Mouse (Mus musculus) neural tube, embryonic 15.5 days (tissue): Measurements from ENCODE around the gene Gm6217. TPM values are rescaled to one million over a fixed set of nuclear protein-coding genes. Genes with fewer than 3 reads are reported as not detected.
"Not testable (repeated sequence)": the region's sequence is repeated elsewhere in the genome, so short reads cannot be mapped to it uniquely, and the experiment has no call there.

ENCODE experiments used
- ATAC-seq: fragments of 200-750 bp; cut with Nextera tagmentation; 2 replicates; pipeline ENCODE4 v1.8.0; 2017; ENCODE audit warnings: mild to moderate bottlenecking, moderate TSS enrichment, moderate library complexity; ENCODE audit not compliant: low FRiP score
- H3K27ac ChIP-seq: fragments of 300-500 bp; sonication (generic); replicated peaks from 2 replicates; pipeline ENCODE4 v1.5.1; 2015; ENCODE audit warnings: mild to moderate bottlenecking, inconsistent platforms
- H3K27me3 ChIP-seq: fragments of 300-500 bp; sonication (generic); replicated peaks from 2 replicates; pipeline ENCODE4 v1.6.1; 2015; ENCODE audit warnings: inconsistent platforms
- H3K36me3 ChIP-seq: fragments of 300-500 bp; sonication (generic); 2 replicates; pipeline ENCODE4 v1.6.1; 2015; ENCODE audit warnings: inconsistent platforms
- H3K4me1 ChIP-seq: fragments of 300-500 bp; sonication (generic); 2 replicates; pipeline ENCODE4 v1.6.1; 2015; ENCODE audit warnings: inconsistent platforms
- H3K4me2 ChIP-seq: fragments of 300-500 bp; sonication (generic); 2 replicates; pipeline ENCODE4 v1.6.1; 2015; ENCODE audit warnings: inconsistent platforms, mild to moderate bottlenecking, moderate library complexity
- H3K4me3 ChIP-seq: fragments of 300-500 bp; sonication (generic); replicated peaks from 2 replicates; pipeline ENCODE4 v1.5.1; 2015; ENCODE audit warnings: mild to moderate bottlenecking, inconsistent platforms
- H3K9ac ChIP-seq: fragments of 300-500 bp; sonication (generic); replicated peaks from 2 replicates; pipeline ENCODE4 v1.6.1; 2015; ENCODE audit warnings: mild to moderate bottlenecking, inconsistent platforms
- H3K9me3 ChIP-seq: fragments of 300-500 bp; sonication (generic); replicated peaks from 2 replicates; pipeline ENCODE4 v1.6.1; 2016; ENCODE audit warnings: inconsistent platforms
- WGBS: fragments of 180-500 bp; shearing (Covaris S2); methylation state at CpG from one replicate; pipeline ENCODE4 v1.1.7; 2015; ENCODE audit warnings: mixed read lengths; 5-methylcytosine and 5-hydroxymethylcytosine counted together
- polyA plus RNA-seq: library from polyadenylated mRNA; unstranded; fragments of >200 nt; fragmentation: Nextera tagmentation; extraction: Ambion mirVana; gene quantifications from 2 replicates; pipeline ENCODE4 v1.2.1, GENCODE M21; 2015

Gm6217 gene
- polyA plus RNA-seq, 1 experiment from 2014 or later = not detected

- 95% methylated on average over 2 of the region's 2 CpGs for WGBS
- H3K27me3 ChIP-seq, H3K27ac ChIP-seq, H3K9ac ChIP-seq, H3K36me3 ChIP-seq, H3K4me3 ChIP-seq, ATAC-seq, H3K4me1 ChIP-seq, H3K9me3 ChIP-seq, H3K4me2 ChIP-seq: not testable (repeated sequence)
Measured at GRCm38 (mm10) chr1:82942505-82942904, 11.3 kb upstream of the Gm6217 start.

DNA sequence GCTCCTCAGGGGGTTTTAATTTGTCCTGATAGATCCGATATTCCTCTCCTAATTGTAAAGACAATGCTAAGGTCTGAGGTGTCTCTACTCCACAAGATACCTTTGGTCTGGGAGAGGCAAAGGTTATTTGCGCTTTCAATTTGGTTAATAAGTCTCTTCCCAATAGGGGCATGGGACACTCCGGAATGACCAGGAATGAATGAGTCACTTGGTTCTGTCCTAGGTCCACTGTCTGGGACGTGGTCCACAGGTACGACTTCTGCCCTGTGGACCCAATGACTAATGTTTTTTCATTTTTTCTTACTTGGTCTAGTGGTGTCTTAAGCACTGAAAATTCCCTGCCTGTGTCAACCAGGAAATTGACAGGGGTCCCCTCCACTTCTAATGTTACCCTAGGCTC lies 7.5 kb upstream of the Gm6217 start:
- Histone ChIP-seq H3K4me2 (no peak overlapping the region), H3K27ac (no peak overlapping the region), H3K36me3 (no peaks in the 10 kb centered on the region), H3K27me3 (no peaks in the 10 kb centered on the region), H3K4me3 (no peak overlapping the region), H3K9me3 (peaks cover 4% of the 10 kb centered on the region; the same call in 1 of the 2 replicates), H3K4me1 (no peaks in the 10 kb centered on the region), H3K9ac (no peak overlapping the region)
- 93% methylated on average over 5 of the region's 5 CpGs for whole genome bisulfite sequencing
- no peak for ATAC-seq

GRCm38 (mm10) chr1:82930558-82930957 lies 641 bp downstream of the Gm6217 start:
- H3K4me2 ChIP-seq, ATAC-seq, H3K27me3 ChIP-seq, H3K4me1 ChIP-seq, H3K27ac ChIP-seq, H3K9me3 ChIP-seq, H3K9ac ChIP-seq, H3K4me3 ChIP-seq, H3K36me3 ChIP-seq: not testable (repeated sequence)
- 98% methylated on average over 3 of the region's 3 CpGs for WGBS

- Histone ChIP-seq H3K4me1 (no peaks in the 10 kb centered on the region), H3K9ac (no peak within 1 kb of the TSS), H3K4me3 (no peak within 1 kb of the TSS), H3K4me2 (no peak within 1 kb of the TSS), H3K9me3 (no peaks in the 10 kb centered on the region), H3K27me3 (no peaks in the 10 kb centered on the region), H3K27ac (no peak within 1 kb of the TSS), H3K36me3 (no peaks in the 10 kb centered on the region)
- no peak for ATAC-seq
- WGBS = 93% methylated on average over 6 of the region's 6 CpGs
Measured at GRCm38 (mm10) chr1:82924650-82925049, 6.5 kb downstream of the Gm6217 start, which contains the start of gene A030014E15Rik. TSS of gene A030014E15Rik (plus strand) at chr1:82924917.

- H3K27me3 ChIP-seq, H3K9me3 ChIP-seq, H3K27ac ChIP-seq, H3K9ac ChIP-seq, H3K4me3 ChIP-seq, H3K4me2 ChIP-seq, H3K36me3 ChIP-seq, H3K4me1 ChIP-seq, ATAC-seq: not testable (repeated sequence)
- 98% methylated on average over 5 of the region's 5 CpGs for WGBS
Measured at GRCm38 (mm10) chr1:82913434-82913833, 17.8 kb downstream of the Gm6217 start.

DNA sequence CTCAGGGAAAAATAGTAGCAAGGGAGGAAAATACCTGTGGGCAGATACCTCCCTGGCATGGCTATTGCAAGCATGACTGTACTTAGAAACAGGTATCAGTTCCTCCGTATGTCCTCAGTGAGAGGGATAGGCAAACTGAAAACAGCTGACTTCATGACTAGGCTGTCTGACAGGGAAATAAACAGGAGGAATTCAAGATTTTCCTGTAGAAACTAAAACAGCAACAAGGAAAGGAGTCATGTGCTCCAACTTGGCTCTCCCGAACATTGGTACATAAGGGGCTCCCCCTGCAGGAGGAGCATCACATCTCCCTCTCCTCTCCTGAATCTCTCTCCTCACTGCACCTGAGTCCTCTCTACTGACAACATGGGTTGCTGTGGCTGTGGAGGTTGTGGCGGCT lies 18.2 kb downstream of the Gm6217 start, which contains the start of gene A030005L19Rik:
Gene A030005L19Rik (plus strand): TSS at position 301 of the 400 bp plus-strand sequence.
- Histone ChIP-seq H3K27me3 (no peaks in the 10 kb centered on the region), H3K9me3 (no peaks in the 10 kb centered on the region), H3K36me3 (no peaks in the 10 kb centered on the region), H3K27ac (no peak within 1 kb of the TSS), H3K4me1 (no peaks in the 10 kb centered on the region), H3K4me3 (no peak within 1 kb of the TSS), H3K9ac (no peak within 1 kb of the TSS), H3K4me2 (no peak within 1 kb of the TSS)
- no peak for ATAC-seq
- 91% methylated on average over 3 of the region's 3 CpGs for WGBS

GRCm38 (mm10) chr1:82905886-82906285 lies 25.3 kb downstream of the Gm6217 start:
- peaks cover 16% of the 10 kb centered on the region for H3K36me3 ChIP-seq
- no peak overlapping the region for H3K27ac ChIP-seq
- no peaks in the 10 kb centered on the region for H3K9me3 ChIP-seq
- no peak overlapping the region for H3K9ac ChIP-seq
- no peak for ATAC-seq
- H3K4me1 ChIP-seq = no peaks in the 10 kb centered on the region
- no peak overlapping the region for H3K4me2 ChIP-seq
- WGBS = 68% methylated on average over 3 of the region's 3 CpGs
- no peak overlapping the region for H3K4me3 ChIP-seq
- H3K27me3 ChIP-seq = no peaks in the 10 kb centered on the region

DNA sequence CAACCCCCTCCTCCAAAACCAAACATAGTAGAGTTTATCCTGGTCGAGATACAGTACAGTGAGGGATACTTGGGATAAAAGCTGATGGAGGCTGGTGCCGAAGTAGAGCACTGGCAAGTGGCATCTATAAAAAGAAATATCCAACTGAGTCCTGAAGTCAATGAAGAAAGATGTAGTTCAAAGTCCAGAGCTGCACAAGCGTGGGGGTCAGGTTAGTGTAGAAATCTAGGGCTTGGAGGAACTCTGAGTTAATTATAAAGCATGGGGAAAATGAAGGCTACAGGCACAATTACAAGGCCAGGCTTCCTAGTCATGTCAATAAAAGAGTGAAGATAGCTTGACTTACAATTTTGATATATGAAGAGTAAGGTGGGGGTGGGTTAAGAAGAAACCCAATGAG lies 30.0 kb downstream of the Gm6217 start:
- Histone ChIP-seq H3K4me3 (no peak overlapping the region), H3K4me1 (no peaks in the 10 kb centered on the region), H3K9me3 (no peaks in the 10 kb centered on the region), H3K4me2 (no peak overlapping the region), H3K27me3 (no peaks in the 10 kb centered on the region), H3K36me3 (peaks cover 22% of the 10 kb centered on the region), H3K9ac (no peak overlapping the region), H3K27ac (no peak overlapping the region)
- no peak for ATAC-seq
- WGBS = 95% methylated on average over 3 of the region's 3 CpGs

GRCm38 (mm10) chr1:82900567-82900966 lies 30.6 kb downstream of the Gm6217 start:
- no peaks in the 10 kb centered on the region for H3K4me1 ChIP-seq
- 98% methylated on average over 1 of the region's 1 CpGs for WGBS
- ATAC-seq = no peak
- H3K36me3 ChIP-seq = peaks cover 22% of the 10 kb centered on the region
- H3K9ac ChIP-seq = no peak overlapping the region
- H3K27ac ChIP-seq = no peak overlapping the region
- no peaks in the 10 kb centered on the region for H3K27me3 ChIP-seq
- no peak overlapping the region for H3K4me3 ChIP-seq
- no peak overlapping the region for H3K4me2 ChIP-seq
- H3K9me3 ChIP-seq = no peaks in the 10 kb centered on the region

DNA sequence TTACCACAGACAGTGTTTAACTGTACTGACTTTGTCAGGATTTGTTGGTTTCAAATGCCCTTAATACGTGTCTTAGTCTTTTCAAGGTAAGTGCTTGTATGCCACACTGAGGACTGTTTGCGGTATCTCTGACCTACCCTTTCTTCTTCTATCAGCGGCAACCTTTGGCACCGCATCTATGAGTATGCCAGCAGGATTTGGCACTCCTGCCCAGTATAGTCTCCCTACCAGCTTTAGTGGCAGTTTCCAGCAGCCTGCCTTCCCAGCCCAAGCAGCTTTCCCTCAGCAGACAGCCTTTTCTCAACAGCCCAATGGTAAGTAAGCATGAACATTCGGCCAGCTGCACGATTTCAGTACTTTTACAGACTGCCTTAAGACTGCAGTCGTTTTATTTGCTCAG lies 37.9 kb downstream of the Gm6217 start:
- no peaks in the 10 kb centered on the region for H3K9me3 ChIP-seq
- 91% methylated on average over 7 of the region's 7 CpGs for WGBS
- no peak for ATAC-seq
- no peak overlapping the region for H3K9ac ChIP-seq
- no peak overlapping the region for H3K4me2 ChIP-seq
- H3K4me3 ChIP-seq = no peak overlapping the region
- no peak overlapping the region for H3K27ac ChIP-seq
- no peaks in the 10 kb centered on the region for H3K4me1 ChIP-seq
- H3K27me3 ChIP-seq = no peaks in the 10 kb centered on the region
- H3K36me3 ChIP-seq = peaks cover 22% of the 10 kb centered on the region

Other genes with a start within 250 kb of the Gm6217 start
- gene Mff, start 206.5 kb downstream of the Gm6217 start, polyA plus RNA-seq = 347 and 375 TPM in 2 replicates
- gene Tm4sf20, start 162.9 kb downstream of the Gm6217 start, polyA plus RNA-seq = 10.5 TPM in 1 of 2 replicates, not detected in the other
- not detected in 2 replicates for gene Gm47791, start 160.2 kb downstream of the Gm6217 start, polyA plus RNA-seq
- gene Agfg1, start 91.9 kb downstream of the Gm6217 start, polyA plus RNA-seq = 26.6 and 36.5 TPM in 2 replicates
- 0.26 TPM in 1 of 2 replicates, not detected in the other for gene A030005L19Rik, start 18.1 kb downstream of the Gm6217 start, polyA plus RNA-seq
- not detected in 2 replicates for gene A030014E15Rik, start 6.5 kb downstream of the Gm6217 start, polyA plus RNA-seq
- gene A030003K21Rik, start 12.0 kb upstream of the Gm6217 start, polyA plus RNA-seq = not detected in 2 replicates
- gene Gm7544, start 24.6 kb upstream of the Gm6217 start, polyA plus RNA-seq = not detected in 2 replicates
- not detected in 2 replicates for gene Gm47955, start 28.9 kb upstream of the Gm6217 start, polyA plus RNA-seq
- not detected in 2 replicates for gene Gm47959, start 69.1 kb upstream of the Gm6217 start, polyA plus RNA-seq
- gene Slc19a3, start 107.0 kb upstream of the Gm6217 start, polyA plus RNA-seq = 0.75 and 1.1 TPM in 2 replicates
- not detected in 2 replicates for gene Krtap28-10, start 111.1 kb upstream of the Gm6217 start, polyA plus RNA-seq
- gene Gm47969, start 113.5 kb upstream of the Gm6217 start, polyA plus RNA-seq = not detected in 2 replicates
- gene A030005K14Rik, start 128.0 kb upstream of the Gm6217 start, polyA plus RNA-seq = not detected in 2 replicates
- not detected in 2 replicates for gene Krtap28-13, start 129.5 kb upstream of the Gm6217 start, polyA plus RNA-seq
- 0.49 TPM in 1 of 2 replicates, not detected in the other for gene Ccl20, start 185.4 kb upstream of the Gm6217 start, polyA plus RNA-seq
- 1.2 and 1.4 TPM in 2 replicates for gene Daw1, start 228.4 kb upstream of the Gm6217 start, polyA plus RNA-seq